Mouse (Mus musculus): ENCODE data around the gene Fyb2.

The Fyb2 gene

DNA sequence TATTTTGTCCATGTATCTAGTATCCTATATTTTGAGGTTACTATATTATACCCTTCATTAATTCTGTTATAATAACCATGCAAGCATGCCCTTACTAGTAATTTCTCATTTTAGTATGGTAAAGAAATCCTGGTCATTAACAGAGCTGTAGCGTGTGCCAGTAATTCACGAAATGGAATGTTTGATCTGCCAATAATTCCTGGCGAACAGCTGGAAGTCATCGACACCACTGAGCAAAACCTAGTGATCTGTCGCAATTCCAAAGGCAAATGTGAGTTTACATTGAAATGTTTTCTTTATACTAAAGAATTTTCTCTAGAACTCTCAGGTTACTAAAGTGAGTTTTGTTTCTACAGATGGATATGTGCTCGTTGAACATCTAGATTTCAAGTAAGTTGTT is 102.2 kb downstream of the Fyb2 start:
- DNase-seq = no peak

- DNase-seq = no peak
These were observed 102.9 kb downstream of the Fyb2 start for GRCm38 (mm10) chr4:105016006-105016613.

DNA sequence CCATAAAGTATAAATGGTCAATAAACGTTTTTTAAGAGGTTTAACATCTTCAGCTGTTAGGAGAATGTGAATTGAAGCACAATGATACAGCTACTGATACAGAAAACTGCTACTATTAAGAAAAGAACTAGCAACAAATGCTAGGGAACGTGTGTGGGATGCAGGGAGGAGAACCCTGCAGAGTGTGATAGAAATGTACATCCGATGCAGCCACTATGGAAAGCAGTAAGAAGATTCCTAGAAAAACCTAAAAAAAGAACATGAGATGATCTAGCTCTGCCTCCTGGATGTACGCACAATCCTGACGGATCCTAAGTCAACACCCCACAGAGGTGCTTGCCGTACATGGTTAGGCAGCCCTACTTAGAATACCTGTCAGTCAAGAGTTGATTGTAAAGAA is 114.0 kb downstream of the Fyb2 start:
- DNase-seq = no peak

GRCm38 (mm10) chr4:105031104-105031503 is 117.8 kb downstream of the Fyb2 start:
- DNase-seq = no peak

DNA sequence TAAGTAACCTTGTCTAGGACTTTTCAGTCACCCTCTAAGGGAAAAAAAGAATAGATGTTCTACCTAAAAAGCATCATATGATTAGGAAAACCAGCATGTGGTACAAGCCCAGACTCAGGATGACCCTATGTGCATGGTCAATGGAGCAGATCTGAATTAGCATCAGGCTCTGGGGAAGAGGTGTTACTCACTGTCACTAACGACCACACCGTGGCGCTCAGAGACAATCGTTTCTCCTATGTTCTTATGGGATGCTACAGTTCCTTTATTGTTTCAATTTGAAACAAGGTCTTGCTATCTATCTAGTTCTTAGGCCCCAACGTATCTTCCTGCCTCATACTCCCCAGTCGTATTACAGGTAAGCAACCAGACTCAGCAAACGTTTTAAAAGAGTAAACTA is 119.9 kb downstream of the Fyb2 start:
- DNase-seq = no peak

GRCm38 (mm10) chr4:105034259-105034658 is 121.0 kb downstream of the Fyb2 start:
- DNase-seq = no peak

GRCm38 (mm10) chr4:105050041-105050440 is 136.8 kb downstream of the Fyb2 start:
- no peak for DNase-seq

GRCm38 (mm10) chr4:105051291-105051690 is 138.0 kb downstream of the Fyb2 start:
- no peak for DNase-seq

Measured in thymus, postnatal 25 days (tissue).